ENCODE assay signal across 10 mouse cellular contexts in the genomic region with DNA sequence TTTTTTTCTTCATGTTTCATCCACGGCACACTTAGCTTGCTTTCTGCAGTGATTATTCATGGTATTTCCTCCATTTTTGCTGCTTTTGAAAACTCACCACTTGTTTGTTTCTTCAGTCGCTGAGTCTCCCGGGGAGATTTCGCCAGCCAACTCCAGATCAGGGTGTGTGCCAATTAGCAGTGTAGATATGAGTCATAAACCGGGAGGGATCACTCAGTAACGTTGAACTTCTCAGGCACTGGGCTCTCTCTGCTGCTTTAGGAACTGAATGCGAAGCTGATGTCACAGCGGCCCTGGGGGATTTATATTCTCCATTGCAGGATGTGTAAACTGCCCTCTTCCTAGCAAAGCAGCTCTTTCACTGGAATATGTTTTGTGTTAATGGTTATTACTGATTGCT. TPM values are rescaled to one million over a fixed set of nuclear protein-coding genes. Genes with fewer than 3 reads are reported as not detected.
DNase-seq lines count a peak whose midpoint lies in the region; ATAC-seq lines count a peak whose summit lies in the region.
"Had no signal": no experiment of that assay in that cellular context is flagged by ENCODE, and none has a peak within 500 bp of the region (broad histone marks: within the 10 kb centered on the region; RNA-seq: fewer than 3 reads in every experiment).

No protein-coding gene starts in this region.

- H3K27me3 ChIP-seq in embryonic facial prominence, embryonic 14.5 days (replicated peaks; ENCODE audit: control insufficient read depth, insufficient read depth, low read length) = no peaks in the 10 kb centered on the region
- H3K27me3 ChIP-seq in intestine, embryonic 14.5 days (replicated peaks; ENCODE audit: control insufficient read depth, insufficient read depth, low read length) = no peaks in the 10 kb centered on the region
- no peaks in the 10 kb centered on the region for H3K27me3 ChIP-seq in midbrain, embryonic 10.5 days (ENCODE audit: low read depth, poor library complexity, severe bottlenecking)
- H3K27me3 ChIP-seq: lung, embryonic 15.5 days had no signal

- H3K4me2 ChIP-seq in embryonic facial prominence, embryonic 14.5 days (ENCODE audit: low read depth, low read length) = no peak overlapping the region
- H3K4me2 ChIP-seq in intestine, embryonic 14.5 days (ENCODE audit: low read length) = no peak overlapping the region
- H3K4me2 ChIP-seq: lung, embryonic 15.5 days had no signal

- no peaks in the 10 kb centered on the region for H3K9me3 ChIP-seq in embryonic facial prominence, embryonic 14.5 days (ENCODE audit: control insufficient read depth, low read length)
- H3K9me3 ChIP-seq in intestine, embryonic 14.5 days (ENCODE audit: control insufficient read depth, low read length) = no peaks in the 10 kb centered on the region
- H3K9me3 ChIP-seq in midbrain, embryonic 10.5 days (replicated peaks) = no peaks in the 10 kb centered on the region
- H3K9me3 ChIP-seq: lung, embryonic 15.5 days had no signal

- peaks cover 13% of the 10 kb centered on the region; the same call in 1 of the 2 replicates for H3K36me3 ChIP-seq in embryonic facial prominence, embryonic 14.5 days (ENCODE audit: control insufficient read depth, insufficient read depth, low read length)
- no peaks in the 10 kb centered on the region for H3K36me3 ChIP-seq in intestine, embryonic 14.5 days (ENCODE audit: control insufficient read depth, insufficient read depth, low read length)
- H3K36me3 ChIP-seq in midbrain, embryonic 10.5 days = no peaks in the 10 kb centered on the region
- H3K36me3 ChIP-seq: lung, embryonic 15.5 days had no signal

- H3K4me3 ChIP-seq in embryonic facial prominence, embryonic 14.5 days (ENCODE audit: low read depth, low read length) = no peak overlapping the region
- no peak overlapping the region for H3K4me3 ChIP-seq in intestine, embryonic 14.5 days (ENCODE audit: low read depth, low read length)
- H3K4me3 ChIP-seq in midbrain, embryonic 10.5 days = no peak overlapping the region
- H3K4me3 ChIP-seq: erythroblast, embryonic 14.5 days; lung, embryonic 15.5 days had no signal

- no peak overlapping the region; the same call in 1 of the 2 replicates for H3K27ac ChIP-seq in embryonic facial prominence, embryonic 14.5 days (replicated peaks; ENCODE audit: low read depth, low read length)
- no peak overlapping the region for H3K27ac ChIP-seq in intestine, embryonic 14.5 days (ENCODE audit: low read depth)
- H3K27ac ChIP-seq in midbrain, embryonic 10.5 days (replicated peaks) = no peak overlapping the region
- H3K27ac ChIP-seq: lung, embryonic 15.5 days had no signal

- H3K9ac ChIP-seq in embryonic facial prominence, embryonic 14.5 days (ENCODE audit: low read depth, low read length) = no peak overlapping the region
- no peak overlapping the region for H3K9ac ChIP-seq in intestine, embryonic 14.5 days (ENCODE audit: low read length)
- H3K9ac ChIP-seq: lung, embryonic 15.5 days had no signal

- peaks cover 3% of the 10 kb centered on the region; the same call in 1 of the 2 replicates for H3K4me1 ChIP-seq in embryonic facial prominence, embryonic 14.5 days (ENCODE audit: control insufficient read depth, insufficient read depth, low read length)
- H3K4me1 ChIP-seq in intestine, embryonic 14.5 days (replicated peaks; ENCODE audit: control insufficient read depth, insufficient read depth, low read length) = no peaks in the 10 kb centered on the region
- H3K4me1 ChIP-seq in midbrain, embryonic 10.5 days = peaks cover 11% of the 10 kb centered on the region
- H3K4me1 ChIP-seq: lung, embryonic 15.5 days had no signal

- 46% methylated on average over 8 of the region's 8 CpGs for WGBS in embryonic facial prominence, embryonic 14.5 days
- 33% methylated on average over 8 of the region's 8 CpGs for WGBS in intestine, embryonic 14.5 days
- WGBS in midbrain, embryonic 10.5 days = 83% methylated on average over 8 of the region's 8 CpGs

- ATAC-seq in embryonic facial prominence, embryonic 14.5 days (ENCODE audit: low read depth) = peak; percentile 65; the same call in 1 of the 2 replicates
- ATAC-seq in intestine, embryonic 14.5 days (replicated peaks; ENCODE audit: low FRiP score, low TSS enrichment, low read depth) = 0 out of 2 replicates have a peak, but pooled peaks have one; percentile 51

- peak; percentile 13 to 21 for DNase-seq in kidney, postnatal 36 days
- DNase-seq in kidney, adult 8-10 months = no peak
- DNase-seq in embryonic facial prominence, embryonic 14.5 days (ENCODE audit: low spot score) = peak; percentile 66
- DNase-seq in intestine, embryonic 14.5 days (ENCODE audit: low spot score) = no peak
- peak; percentile 71 for DNase-seq in lung, postnatal 36 days
- DNase-seq in midbrain, embryonic 10.5 days (ENCODE audit: low spot score) = no peak
- DNase-seq in c-Kit-positive CD71-positive TER-119-positive erythroid progenitor cells, embryonic 14.5 days (ENCODE audit: low spot score) = no peak
- DNase-seq in thymus, postnatal 0 days (ENCODE audit: low spot score) = no peak

RNA-seq across cellular contexts. Expression of a gene that starts 15.8 kb away (rescaled TPM):
- polyA plus RNA-seq in embryonic facial prominence, embryonic 14.5 days (2014; fragmentation: Nextera tagmentation; extraction: Ambion mirVana) = 7.4 and 8.0 TPM in 2 replicates
- 5.8 and 6.3 TPM in 2 replicates for polyA plus RNA-seq in intestine, embryonic 14.5 days (2014; fragmentation: Nextera tagmentation; extraction: Ambion mirVana)
- polyA plus RNA-seq in midbrain, embryonic 10.5 days (2016; fragmentation: Nextera tagmentation; extraction: Ambion mirVana) = 2.9 and 3.1 TPM in 2 replicates
- polyA plus RNA-seq in thymus, postnatal 0 days (2015; fragmentation: Nextera tagmentation; extraction: Ambion mirVana) = 5.7 and 8.0 TPM in 2 replicates
- polyA plus RNA-seq: erythroblast, embryonic 14.5 days had no signal

Comparison
In these comparisons a context has a peak if more than half of its experiments do, and no peak if none do; other contexts are left out.
1. DNase-seq: peak in kidney, postnatal 36 days (2 of 2), embryonic facial prominence, embryonic 14.5 days (single experiment) and lung, postnatal 36 days (single experiment); none in kidney, adult 8-10 months (0 of 2), intestine, embryonic 14.5 days (single experiment), midbrain, embryonic 10.5 days (single experiment), c-Kit-positive CD71-positive TER-119-positive erythroid progenitor cells, embryonic 14.5 days (single experiment) and thymus, postnatal 0 days (single experiment).